Mouse (Mus musculus) forebrain, embryonic 13.5 days (tissue): ENCODE results near the gene Hist2h3b. TPM values are rescaled to one million over a fixed set of nuclear protein-coding genes. Genes with fewer than 3 reads are reported as not detected.
"Not testable (repeated sequence)": the region's sequence is repeated elsewhere in the genome, so short reads cannot be mapped to it uniquely, and the experiment has no call there.

Experiments used
- ATAC-seq: fragments of 200-750 bp; cut with Nextera tagmentation; 2 replicates; pipeline ENCODE4 v1.8.0; 2017
- H3K27ac ChIP-seq: fragments of 300-500 bp; sonication (generic); 2 replicates; pipeline ENCODE4 v1.5.1; 2015; ENCODE audit warnings: inconsistent platforms, mild to moderate bottlenecking, moderate library complexity
- H3K27me3 ChIP-seq: fragments of 300-500 bp; sonication (generic); 2 replicates; pipeline ENCODE4 v1.6.1; 2015; ENCODE audit warnings: mild to moderate bottlenecking, inconsistent platforms
- H3K36me3 ChIP-seq: fragments of 300-500 bp; sonication (generic); 2 replicates; pipeline ENCODE4 v1.6.1; 2015; ENCODE audit warnings: mild to moderate bottlenecking, inconsistent platforms; ENCODE audit not compliant: poor library complexity, severe bottlenecking
- H3K4me1 ChIP-seq: fragments of 300-500 bp; sonication (generic); 2 replicates; pipeline ENCODE4 v1.6.1; 2015; ENCODE audit warnings: inconsistent platforms
- H3K4me2 ChIP-seq: fragments of 300-500 bp; sonication (generic); 2 replicates; pipeline ENCODE4 v1.6.1; 2015; ENCODE audit warnings: inconsistent platforms, mild to moderate bottlenecking, moderate library complexity
- H3K4me3 ChIP-seq: fragments of 300-500 bp; sonication (generic); 2 replicates; pipeline ENCODE4 v1.5.1; 2015; ENCODE audit warnings: mild to moderate bottlenecking, inconsistent platforms
- H3K9ac ChIP-seq: fragments of 300-500 bp; sonication (generic); 2 replicates; pipeline ENCODE4 v1.6.1; 2015; ENCODE audit warnings: mild to moderate bottlenecking, inconsistent platforms
- H3K9me3 ChIP-seq: fragments of 300-500 bp; sonication (generic); replicated peaks from 2 replicates; pipeline ENCODE4 v1.6.1; 2016; ENCODE audit warnings: inconsistent platforms
- WGBS: fragments of 180-500 bp; shearing (Covaris S2); methylation state at CpG from one replicate; pipeline ENCODE4 v1.1.7; 2015; 5-methylcytosine and 5-hydroxymethylcytosine counted together
- polyA plus RNA-seq: library from polyadenylated mRNA; unstranded; fragments of >200 nt; fragmentation: Nextera tagmentation; extraction: Ambion mirVana; gene quantifications from 2 replicates; pipeline ENCODE4 v1.2.1, GENCODE M21; 2015

The Hist2h3b gene
- polyA plus RNA-seq, 1 experiment from 2014 or later = 122 TPM

- no peak overlapping the region for H3K4me2 ChIP-seq
Measured at GRCm38 (mm10) chr3:96230404-96230803, 38.0 kb upstream of the Hist2h3b start.

DNA sequence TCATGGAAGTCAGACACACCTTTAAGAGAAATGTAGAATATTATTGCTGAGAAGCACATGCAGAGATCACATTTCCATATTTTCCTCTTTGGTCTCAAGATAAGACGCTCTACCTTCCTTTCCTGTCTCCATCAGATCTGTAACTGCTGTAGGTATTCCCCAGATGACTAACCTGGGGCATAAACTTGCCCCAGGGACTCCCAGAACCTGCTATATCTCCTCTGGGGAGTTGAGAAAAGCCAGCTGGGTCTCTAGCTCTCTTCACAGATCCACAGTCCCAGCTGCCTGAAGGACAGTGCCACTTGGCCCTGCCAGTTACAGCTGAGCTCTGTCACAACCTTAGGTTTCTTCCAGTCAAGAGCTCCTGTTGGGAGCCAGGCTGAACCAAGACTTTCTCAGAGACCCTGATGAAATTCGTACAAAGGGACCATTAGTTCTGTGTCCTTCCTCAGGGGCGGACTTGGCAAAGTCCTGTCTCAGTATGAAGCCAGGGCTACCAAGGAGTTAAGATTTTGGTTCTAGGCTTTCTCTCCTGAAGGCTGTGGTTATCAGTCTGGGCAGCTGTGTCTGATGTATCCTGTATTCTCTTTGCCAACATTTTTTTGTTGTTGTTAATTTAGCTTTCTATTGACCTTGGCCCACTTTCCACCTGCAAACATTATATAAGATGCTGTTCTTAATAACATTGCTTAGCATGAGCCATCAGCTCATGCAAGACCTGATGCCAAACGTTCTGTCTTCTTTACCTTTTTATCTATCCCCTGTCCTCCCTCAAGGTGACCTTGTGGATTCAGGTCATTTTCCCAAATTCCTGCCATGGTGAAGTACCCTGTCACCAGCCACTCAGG lies 37.3 kb upstream of the Hist2h3b start:
- no peak overlapping the region for H3K27ac ChIP-seq
- H3K9ac ChIP-seq = no peak overlapping the region
- no peaks in the 10 kb centered on the region for H3K27me3 ChIP-seq
- no peaks in the 10 kb centered on the region for H3K4me1 ChIP-seq
- no peak overlapping the region for H3K4me3 ChIP-seq
- no peak for ATAC-seq
- no peaks in the 10 kb centered on the region for H3K36me3 ChIP-seq
- no peak overlapping the region for H3K4me2 ChIP-seq
- WGBS = 82% methylated on average over 4 of the region's 4 CpGs
- H3K9me3 ChIP-seq = no peaks in the 10 kb centered on the region

More at GRCm38 (mm10) chr3:96230404-96230803, 38.0 kb upstream of the Hist2h3b start:
- no peaks in the 10 kb centered on the region for H3K9me3 ChIP-seq
- H3K4me1 ChIP-seq = peaks cover 6% of the 10 kb centered on the region
- no peak overlapping the region for H3K9ac ChIP-seq
- H3K27ac ChIP-seq = no peak overlapping the region
- H3K36me3 ChIP-seq = no peaks in the 10 kb centered on the region
- H3K27me3 ChIP-seq = no peaks in the 10 kb centered on the region
- 89% methylated on average over 2 of the region's 2 CpGs for WGBS
- no peak for ATAC-seq
- no peak overlapping the region for H3K4me3 ChIP-seq

- H3K4me1 ChIP-seq = peaks cover 4% of the 10 kb centered on the region
- 62% methylated on average over 2 of the region's 2 CpGs for WGBS
- no peaks in the 10 kb centered on the region for H3K36me3 ChIP-seq
- ATAC-seq = no peak
- H3K9ac ChIP-seq = no peak overlapping the region
- no peak overlapping the region for H3K27ac ChIP-seq
- no peaks in the 10 kb centered on the region for H3K27me3 ChIP-seq
- no peak overlapping the region for H3K4me2 ChIP-seq
- no peak overlapping the region for H3K4me3 ChIP-seq
- no peaks in the 10 kb centered on the region for H3K9me3 ChIP-seq
Measured at GRCm38 (mm10) chr3:96231758-96232120, 36.7 kb upstream of the Hist2h3b start.

DNA sequence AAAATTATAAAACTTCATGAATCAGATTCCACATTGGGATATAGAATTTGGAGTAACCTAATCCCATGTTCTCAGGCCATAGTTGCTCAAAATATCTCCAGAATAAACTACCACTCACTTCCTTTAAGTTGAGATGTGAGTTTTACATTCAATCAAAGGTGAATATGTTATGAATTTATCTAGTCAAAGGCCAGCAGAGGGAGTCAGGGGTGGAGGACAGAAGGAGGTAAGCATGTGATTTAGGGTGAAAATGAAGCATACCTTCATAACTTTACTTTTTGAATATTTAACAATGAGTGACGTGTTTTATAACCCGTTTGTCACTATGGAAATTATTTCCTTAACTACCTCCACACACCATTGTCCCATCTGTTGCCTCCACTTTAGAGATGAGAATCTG lies 33.5 kb upstream of the Hist2h3b start:
- H3K9me3 ChIP-seq = no peaks in the 10 kb centered on the region
- H3K4me1 ChIP-seq = peaks cover 19% of the 10 kb centered on the region
- H3K36me3 ChIP-seq = no peaks in the 10 kb centered on the region
- no peak for ATAC-seq
- H3K4me3 ChIP-seq = no peak overlapping the region
- WGBS = 85% methylated on average over 2 of the region's 2 CpGs
- no peak overlapping the region for H3K4me2 ChIP-seq
- no peaks in the 10 kb centered on the region for H3K27me3 ChIP-seq
- H3K9ac ChIP-seq = no peak overlapping the region
- H3K27ac ChIP-seq = no peak overlapping the region

- Histone ChIP-seq H3K4me3 (no peak overlapping the region), H3K27me3 (no peaks in the 10 kb centered on the region), H3K27ac (no peak overlapping the region), H3K36me3 (no peaks in the 10 kb centered on the region), H3K4me2 (no peak overlapping the region), H3K9me3 (no peaks in the 10 kb centered on the region), H3K9ac (no peak overlapping the region), H3K4me1 (peaks cover 22% of the 10 kb centered on the region)
- no peak for ATAC-seq
- 73% methylated on average over 3 of the region's 3 CpGs for WGBS
Measured at GRCm38 (mm10) chr3:96235836-96236235, 32.6 kb upstream of the Hist2h3b start.

DNA sequence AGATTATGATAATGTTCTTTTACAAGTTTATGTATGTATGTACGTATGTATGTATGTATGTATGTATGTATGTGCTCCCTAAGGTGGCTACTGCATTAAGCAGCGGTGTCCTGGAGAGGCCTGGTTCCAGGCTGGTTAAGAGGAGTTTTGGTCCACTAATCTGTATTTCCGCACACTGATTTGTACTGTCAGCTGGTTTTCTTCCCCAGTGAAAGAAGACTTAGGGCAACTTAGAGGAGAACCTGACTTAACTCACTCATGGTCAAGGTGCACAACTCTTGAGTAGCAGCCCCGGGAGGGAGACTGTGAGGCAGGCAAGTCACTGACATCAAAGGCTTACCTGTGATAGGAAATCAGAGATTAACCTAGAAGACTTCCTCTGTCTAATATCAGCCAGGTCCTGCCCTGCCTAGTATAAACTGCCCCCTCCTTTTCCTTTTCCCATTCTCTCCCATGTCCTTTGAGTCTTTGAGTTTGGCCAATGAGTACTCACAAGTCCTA lies 31.6 kb upstream of the Hist2h3b start:
- H3K36me3 ChIP-seq = no peaks in the 10 kb centered on the region
- H3K4me3 ChIP-seq = peak overlapping the region; percentile 48
- H3K9me3 ChIP-seq = no peaks in the 10 kb centered on the region
- peak overlapping the region; percentile 81; the same call in 1 of the 2 replicates for H3K27ac ChIP-seq
- no peaks in the 10 kb centered on the region for H3K27me3 ChIP-seq
- peak overlapping the region; percentile 64 for H3K4me2 ChIP-seq
- ATAC-seq = no peak
- peak overlapping the region; percentile 78 for H3K9ac ChIP-seq
- WGBS = 81% methylated on average over 4 of the region's 4 CpGs
- H3K4me1 ChIP-seq = peaks cover 27% of the 10 kb centered on the region

DNA sequence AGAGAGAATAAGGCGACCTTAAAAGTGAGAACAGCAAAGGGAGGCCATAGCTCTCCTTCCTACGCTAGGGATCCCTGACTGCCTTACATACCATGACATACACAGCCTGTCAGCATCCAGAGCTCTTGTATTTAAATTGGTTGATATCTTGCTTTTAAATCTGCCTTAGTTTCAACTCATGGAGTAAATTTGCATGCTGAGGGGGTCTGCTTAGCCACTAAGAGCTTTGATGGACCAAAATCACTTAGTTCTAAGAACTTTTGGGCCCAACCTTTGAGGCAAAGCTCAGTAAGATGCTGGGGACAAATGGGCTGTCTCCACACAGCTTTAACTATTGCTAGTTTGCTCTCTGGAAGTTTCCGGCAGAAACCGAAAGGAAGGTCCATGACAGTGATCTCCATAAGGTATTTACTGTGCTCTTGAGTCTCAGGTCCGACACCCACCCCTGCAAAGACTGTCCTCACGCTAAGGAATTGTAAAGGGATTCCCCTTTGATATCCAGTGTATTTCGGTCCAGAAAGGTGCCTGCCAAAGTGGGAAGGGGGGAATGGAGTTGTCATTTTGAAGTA lies 31.0 kb upstream of the Hist2h3b start:
- peaks cover 27% of the 10 kb centered on the region for H3K4me1 ChIP-seq
- H3K36me3 ChIP-seq = no peaks in the 10 kb centered on the region
- WGBS = 21% methylated on average over 7 of the region's 7 CpGs
- H3K27ac ChIP-seq = peak overlapping the region; percentile 81
- H3K4me3 ChIP-seq = peak overlapping the region; percentile 48
- H3K9ac ChIP-seq = peak overlapping the region; percentile 78
- H3K4me2 ChIP-seq = peak overlapping the region; percentile 64
- no peak for ATAC-seq
- H3K27me3 ChIP-seq = no peaks in the 10 kb centered on the region
- no peaks in the 10 kb centered on the region for H3K9me3 ChIP-seq

DNA sequence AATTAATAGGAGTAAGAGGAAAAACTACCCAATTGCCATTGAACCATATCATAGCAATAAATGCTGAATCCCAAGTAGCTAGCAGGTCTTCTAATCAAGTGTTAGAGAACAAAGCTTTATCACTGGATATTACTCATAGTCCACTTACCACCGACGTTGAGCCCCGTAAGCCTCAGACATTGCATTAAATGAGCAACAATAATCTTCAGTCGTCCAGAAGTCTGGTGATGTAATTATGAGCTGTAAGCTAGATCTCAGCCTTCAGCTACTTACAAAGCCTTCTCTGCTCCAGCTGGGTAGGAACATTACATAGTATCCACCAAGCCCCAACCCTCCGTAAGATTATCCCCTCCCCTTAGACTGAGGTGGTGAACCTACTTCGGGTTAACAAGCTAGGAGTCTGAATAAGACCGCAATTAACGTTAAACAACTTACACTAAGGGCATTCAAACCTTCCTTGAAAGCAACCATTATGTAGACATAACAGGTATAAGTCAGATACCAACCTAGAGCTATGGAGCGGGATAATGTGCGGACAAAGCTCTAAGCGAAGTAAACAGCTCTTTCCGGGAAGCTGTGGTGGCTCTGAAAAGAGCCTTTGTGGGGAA lies 30.4 kb upstream of the Hist2h3b start:
- Histone ChIP-seq H3K27ac (peak overlapping the region; percentile 81), H3K4me3 (peak overlapping the region; percentile 48), H3K4me1 (peaks cover 27% of the 10 kb centered on the region), H3K9ac (peak overlapping the region; percentile 78), H3K4me2 (peak overlapping the region; percentile 64), H3K9me3 (no peaks in the 10 kb centered on the region), H3K36me3 (no peaks in the 10 kb centered on the region), H3K27me3 (no peaks in the 10 kb centered on the region)
- under 1% methylated on average over 12 of the region's 12 CpGs for WGBS
- no peak for ATAC-seq

DNA sequence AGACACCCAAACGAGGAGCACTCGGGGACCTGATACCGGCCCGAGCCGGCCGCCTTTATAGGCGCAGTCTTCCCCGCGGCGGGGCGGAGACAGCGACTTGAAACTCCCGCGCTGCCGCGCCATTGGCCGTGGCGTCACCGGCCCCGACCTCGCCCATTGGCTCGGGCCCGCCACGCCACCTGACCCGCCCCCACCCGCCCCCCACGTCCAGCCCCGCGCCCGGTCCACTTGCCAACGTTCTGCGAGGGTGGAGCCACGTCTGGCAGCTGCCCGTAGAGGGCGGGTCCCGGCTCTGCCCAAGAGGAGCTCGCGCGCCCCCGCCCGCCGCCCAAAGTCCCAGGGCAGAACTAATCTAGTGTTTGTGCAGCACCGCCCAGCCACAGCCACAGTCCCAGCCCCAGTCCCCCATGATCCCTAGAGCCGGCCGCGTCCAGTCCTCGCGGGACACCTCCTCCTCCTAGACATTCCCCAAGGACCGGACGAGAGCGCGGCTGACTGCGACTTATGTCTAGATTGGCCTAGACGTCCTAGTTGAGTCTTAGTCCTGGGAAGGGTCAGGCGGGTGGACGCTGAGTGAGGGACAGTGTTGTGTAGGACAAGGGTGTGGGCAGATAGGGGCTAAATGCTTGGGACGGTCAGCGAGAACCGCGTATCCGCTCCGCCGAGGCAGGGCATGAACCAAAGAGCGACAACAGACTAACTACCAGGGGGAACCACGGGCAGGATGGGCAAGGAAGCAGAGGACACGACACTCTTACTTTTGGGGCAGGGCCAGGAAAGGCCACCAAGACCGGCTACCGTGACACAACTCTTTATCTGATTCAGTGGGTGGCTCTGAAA lies 29.3 kb upstream of the Hist2h3b start, which contains the start of gene Hist2h3c2:
TSS of gene Hist2h3c2 (minus strand) at position 174 of the 840 bp plus-strand sequence.
- H3K36me3 ChIP-seq, H3K9me3 ChIP-seq, H3K27me3 ChIP-seq: not testable (repeated sequence)
- peak within 1 kb of the TSS; percentile 48 for H3K4me3 ChIP-seq
- H3K4me2 ChIP-seq = peak within 1 kb of the TSS; percentile 64
- H3K9ac ChIP-seq = peak within 1 kb of the TSS; percentile 78
- peak; percentile 90 for ATAC-seq
- peak within 1 kb of the TSS; percentile 81 for H3K27ac ChIP-seq
- 0% methylated on average over 9 of the region's 68 CpGs for WGBS
- peaks cover 33% of the 10 kb centered on the region for H3K4me1 ChIP-seq

DNA sequence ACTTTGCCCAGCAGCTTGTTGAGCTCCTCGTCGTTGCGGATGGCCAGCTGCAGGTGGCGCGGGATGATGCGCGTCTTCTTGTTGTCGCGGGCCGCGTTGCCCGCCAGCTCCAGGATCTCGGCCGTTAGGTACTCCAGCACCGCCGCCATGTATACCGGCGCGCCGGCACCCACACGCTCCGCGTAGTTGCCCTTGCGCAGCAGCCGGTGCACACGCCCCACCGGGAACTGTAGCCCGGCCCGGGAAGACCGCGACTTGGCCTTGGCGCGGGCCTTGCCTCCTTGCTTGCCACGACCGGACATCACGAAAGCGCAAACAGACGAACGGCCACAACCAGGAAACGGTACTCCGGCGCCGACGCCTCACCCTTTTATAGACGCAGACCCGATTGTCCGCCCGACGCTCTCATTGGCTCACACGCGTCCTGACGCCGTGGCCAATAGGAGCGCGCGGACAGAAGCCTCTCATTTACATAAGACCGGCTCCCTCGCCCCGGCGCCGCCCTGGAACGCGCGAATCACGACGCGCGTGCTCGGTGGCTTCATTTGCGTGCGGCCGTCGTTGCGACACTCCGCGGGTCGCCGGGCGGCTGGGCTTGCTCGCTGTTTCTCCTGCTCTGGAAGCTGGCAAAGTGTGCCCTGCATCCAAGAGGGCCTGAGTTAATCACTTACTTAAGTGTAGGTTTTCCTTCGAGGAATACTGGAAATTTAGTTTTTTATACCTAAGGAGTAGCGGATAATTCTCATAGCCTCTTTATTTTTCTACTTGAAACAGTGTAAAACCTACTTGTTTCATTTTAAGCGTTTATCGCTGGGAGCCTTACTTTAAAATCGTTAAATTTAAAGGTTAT lies 28.3 kb upstream of the Hist2h3b start, which contains the start of gene Hist2h2aa2:
TSS of gene Hist2h2aa2 (minus strand) at position 328 of the 850 bp plus-strand sequence.
- not testable (repeated sequence) for H3K27me3 ChIP-seq, H3K9me3 ChIP-seq, H3K36me3 ChIP-seq
- 3% methylated on average over 36 of the region's 85 CpGs for WGBS
- ATAC-seq = peak; percentile 87
- peak within 1 kb of the TSS; percentile 65 for H3K9ac ChIP-seq
- H3K4me2 ChIP-seq = peak within 1 kb of the TSS; percentile 51
- peak within 1 kb of the TSS; percentile 81 for H3K27ac ChIP-seq
- peak within 1 kb of the TSS; percentile 36 for H3K4me3 ChIP-seq
- peaks cover 41% of the 10 kb centered on the region for H3K4me1 ChIP-seq

GRCm38 (mm10) chr3:96240799-96241197 lies 27.7 kb upstream of the Hist2h3b start:
- Histone ChIP-seq H3K9ac (peak overlapping the region; percentile 65), H3K27ac (peak overlapping the region; percentile 81), H3K27me3 (no peaks in the 10 kb centered on the region), H3K36me3 (no peaks in the 10 kb centered on the region), H3K4me1 (peaks cover 41% of the 10 kb centered on the region), H3K9me3 (no peaks in the 10 kb centered on the region), H3K4me2 (peak overlapping the region; percentile 49), H3K4me3 (peak overlapping the region; percentile 20; the same call in 1 of the 2 replicates)
- no peak for ATAC-seq
- 72% methylated on average over 9 of the region's 9 CpGs for WGBS
